Mouse (Mus musculus) C2C12 (cell line): ENCODE results near the gene Ccdc117.

Source experiments
- CEBPB ChIP-seq: IDR thresholded peaks from one replicate; pipeline ENCODE4 v1.6.1; 2011; ENCODE audit warnings: low read depth, mild to moderate bottlenecking, control low read depth, moderate library complexity
- CTCF ChIP-seq: IDR thresholded peaks from one replicate; pipeline ENCODE4 v1.5.1; 2011; ENCODE audit not compliant: control insufficient read depth, insufficient read depth, insufficient read length
- MYOD1 ChIP-seq: IDR thresholded peaks from one replicate; pipeline ENCODE4 v1.6.1; 2011; ENCODE audit warnings: low read depth; ENCODE audit not compliant: control insufficient read depth, insufficient read length
- USF1 ChIP-seq: IDR thresholded peaks from one replicate; pipeline ENCODE4 v1.6.1; 2011; ENCODE audit warnings: low read depth, mild to moderate bottlenecking, control low read depth, moderate library complexity

- TF ChIP-seq CTCF (no peak), MYOD1 (no peak), CEBPB (no peak), USF1 (no peak)
Observed at GRCm38 (mm10) chr11:5516151-5516550, 25.8 kb downstream of the Ccdc117 start.
